Mouse (Mus musculus): ENCODE measurements around the gene Tcaf1.

- no peak for TF ChIP-seq CTCF (IDR thresholded peaks at IDR 0.05)
- no peak for TF ChIP-seq EP300 (IDR thresholded peaks at IDR 0.05; ENCODE audit: insufficient read depth, low read depth, low read length)
- TF ChIP-seq POLR2A (IDR thresholded peaks at IDR 0.05; ENCODE audit: insufficient read depth, low read depth, low read length), result no peak
These were observed 42.2 kb downstream of the Tcaf1 start for GRCm38 (mm10) chr6:42667722-42668121.

Data from heart, adult 2 months (tissue).